Mouse (Mus musculus): ENCODE measurements around the gene Shisal2a.

GRCm38 (mm10) chr4:108319747-108320146 is 63.4 kb downstream of the Shisal2a start:
- TF ChIP-seq POLR2A (IDR thresholded peaks at IDR 0.05; ENCODE audit: low read depth, low read length) (no peak), E2F4 (IDR thresholded peaks at IDR 0.05; ENCODE audit: insufficient replicate concordance, low read depth, low read length) (no peak), CTCF (conservative IDR thresholded peaks at IDR 0.05 in 1 of 2, IDR thresholded peaks at IDR 0.05 in 1 of 2; ENCODE audit: low read depth in 2 of 2, low read length in 2 of 2) (peak; percentile 49 to 71), TBP (conservative IDR thresholded peaks at IDR 0.05; ENCODE audit: low read depth, low read length) (no peak), MAX (IDR thresholded peaks at IDR 0.05; ENCODE audit: low read length) (no peak), RCOR1 (conservative IDR thresholded peaks at IDR 0.05; ENCODE audit: low read depth, low read length) (no peak), EP300 (IDR thresholded peaks at IDR 0.05; ENCODE audit: low read length) (no peak), USF1 (IDR thresholded peaks at IDR 0.05; ENCODE audit: low read depth, low read length) (no peak), RAD21 (IDR thresholded peaks at IDR 0.05; ENCODE audit: low read depth, low read length) (peak; percentile 23), JUND (conservative IDR thresholded peaks at IDR 0.05; ENCODE audit: low read depth, low read length) (no peak), ZMIZ1 (IDR thresholded peaks at IDR 0.05; ENCODE audit: low read depth, low read length) (no peak), HCFC1 (IDR thresholded peaks at IDR 0.05; ENCODE audit: low read depth, low read length) (no peak)

Measured in CH12.LX (cell line).